Mouse (Mus musculus): ENCODE measurements at regions not wholly inside any gene's neighbourhood (a gene's known extent, or its start where the extent isn't known, plus 50 kb on each side); places are given as distances from the start of the nearest gene placed in this dataset.

DNA sequence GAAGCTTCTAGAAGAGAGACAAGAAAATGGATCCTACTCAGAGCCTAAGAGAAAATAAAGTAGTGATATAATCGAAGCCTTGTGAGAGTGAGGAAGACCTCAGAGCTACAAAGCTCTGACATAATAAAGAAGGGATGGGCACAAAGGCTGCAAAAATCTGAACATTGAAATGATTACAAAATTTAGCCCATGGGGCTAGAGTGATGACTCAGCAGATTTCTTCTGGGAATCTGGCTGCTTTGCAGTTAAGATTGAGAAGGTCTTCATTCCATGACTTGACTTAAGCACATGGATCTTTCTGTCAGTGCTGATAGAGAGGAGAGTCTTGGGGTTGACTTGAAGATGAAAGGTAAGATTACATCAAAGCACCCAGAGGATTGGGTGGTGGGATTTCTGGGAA is 633.3 kb upstream of the Gm19410 start:
- no peak overlapping the region for H3K9ac ChIP-seq (replicated peaks; ENCODE audit: low read depth)
- H3K4me1 ChIP-seq (ENCODE audit: insufficient read depth, low read depth, low read length): no peaks in the 10 kb centered on the region
- no peak for TF ChIP-seq EP300 (IDR thresholded peaks at IDR 0.05)
- TF ChIP-seq CTCF (IDR thresholded peaks at IDR 0.05): no peak
- H3K36me3 ChIP-seq (ENCODE audit: insufficient read depth, low read length): no peaks in the 10 kb centered on the region
- no peak for DNase-seq (ENCODE audit: low spot score)
- H3K9me3 ChIP-seq (ENCODE audit: low read length): no peaks in the 10 kb centered on the region
- no peak overlapping the region for H3K27ac ChIP-seq (ENCODE audit: low read length)
- no peak overlapping the region for H3K4me3 ChIP-seq (ENCODE audit: low read depth, low read length)
- ATAC-seq: no peak
- no peaks in the 10 kb centered on the region for H3K27me3 ChIP-seq (replicated peaks; ENCODE audit: insufficient read depth, low read length)
- no peak overlapping the region for H3K4me2 ChIP-seq (replicated peaks; ENCODE audit: low read depth, low read length)
- 90% methylated on average over 1 of the region's 1 CpGs for WGBS

DNA sequence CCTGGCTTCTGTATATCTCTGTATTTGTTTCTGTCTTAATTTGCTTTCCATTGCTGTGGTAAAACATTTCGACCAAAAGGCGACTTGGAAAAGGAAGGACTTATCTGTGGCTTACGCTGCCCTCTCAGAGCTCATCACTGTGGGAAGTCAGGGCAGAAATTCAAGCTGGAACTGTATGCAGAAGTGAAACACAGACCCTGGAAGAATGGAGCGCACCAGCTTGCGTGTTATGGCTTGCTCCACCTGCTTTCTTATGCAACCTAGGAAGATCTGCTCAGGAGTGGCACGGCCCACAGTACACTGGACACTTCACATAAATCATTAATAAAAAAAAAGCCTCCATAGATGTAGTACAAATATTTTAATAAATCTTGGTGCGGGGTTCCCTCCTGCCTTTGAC is 630.0 kb upstream of the Gm19410 start:
- no peaks in the 10 kb centered on the region for H3K9me3 ChIP-seq (ENCODE audit: low read length)
- H3K27ac ChIP-seq (ENCODE audit: low read length): no peak overlapping the region
- no peak; the same call in 1 of the 2 replicates for ATAC-seq
- TF ChIP-seq CTCF (IDR thresholded peaks at IDR 0.05) (no peak), EP300 (IDR thresholded peaks at IDR 0.05) (no peak)
- H3K4me2 ChIP-seq (replicated peaks; ENCODE audit: low read depth, low read length): no peak overlapping the region
- no peak overlapping the region for H3K4me3 ChIP-seq (ENCODE audit: low read depth, low read length)
- no peaks in the 10 kb centered on the region for H3K4me1 ChIP-seq (ENCODE audit: insufficient read depth, low read depth, low read length)
- no peak for DNase-seq (ENCODE audit: low spot score)
- 65% methylated on average over 7 of the region's 7 CpGs for WGBS
- H3K36me3 ChIP-seq (ENCODE audit: insufficient read depth, low read length): no peaks in the 10 kb centered on the region
- H3K9ac ChIP-seq (replicated peaks; ENCODE audit: low read depth): no peak overlapping the region
- H3K27me3 ChIP-seq (replicated peaks; ENCODE audit: insufficient read depth, low read length): no peaks in the 10 kb centered on the region

DNA sequence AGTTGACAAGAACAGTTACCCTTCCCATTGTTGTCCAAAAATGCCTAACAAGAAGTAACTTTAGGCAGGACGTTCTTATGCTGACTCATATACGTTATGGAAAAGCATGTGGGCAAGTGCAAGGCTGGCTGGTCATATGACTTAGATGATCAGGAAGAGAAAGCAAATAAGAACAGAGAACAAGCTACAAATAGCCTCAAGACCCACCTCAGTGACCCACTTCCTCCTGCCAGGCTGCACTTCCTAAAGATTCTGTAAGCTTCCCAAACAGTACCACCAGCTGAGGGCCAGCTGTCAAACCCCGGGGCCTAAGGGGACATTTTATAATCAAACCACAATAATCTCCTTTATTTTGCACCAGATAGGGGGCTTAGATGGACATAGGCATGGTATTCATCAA is 628.9 kb upstream of the Gm19410 start:
- H3K4me2 ChIP-seq (replicated peaks; ENCODE audit: low read depth, low read length): no peak overlapping the region
- H3K9me3 ChIP-seq (ENCODE audit: low read length): no peaks in the 10 kb centered on the region
- H3K9ac ChIP-seq (replicated peaks; ENCODE audit: low read depth): no peak overlapping the region
- no peak for TF ChIP-seq EP300 (IDR thresholded peaks at IDR 0.05)
- no peak for TF ChIP-seq CTCF (IDR thresholded peaks at IDR 0.05)
- no peak for DNase-seq (ENCODE audit: low spot score)
- no peak overlapping the region for H3K4me3 ChIP-seq (ENCODE audit: low read depth, low read length)
- H3K36me3 ChIP-seq (ENCODE audit: insufficient read depth, low read length): no peaks in the 10 kb centered on the region
- H3K27ac ChIP-seq (ENCODE audit: low read length): no peak overlapping the region
- WGBS: 71% methylated on average over 3 of the region's 3 CpGs
- no peaks in the 10 kb centered on the region for H3K27me3 ChIP-seq (replicated peaks; ENCODE audit: insufficient read depth, low read length)
- no peaks in the 10 kb centered on the region for H3K4me1 ChIP-seq (ENCODE audit: insufficient read depth, low read depth, low read length)
- ATAC-seq: no peak

DNA sequence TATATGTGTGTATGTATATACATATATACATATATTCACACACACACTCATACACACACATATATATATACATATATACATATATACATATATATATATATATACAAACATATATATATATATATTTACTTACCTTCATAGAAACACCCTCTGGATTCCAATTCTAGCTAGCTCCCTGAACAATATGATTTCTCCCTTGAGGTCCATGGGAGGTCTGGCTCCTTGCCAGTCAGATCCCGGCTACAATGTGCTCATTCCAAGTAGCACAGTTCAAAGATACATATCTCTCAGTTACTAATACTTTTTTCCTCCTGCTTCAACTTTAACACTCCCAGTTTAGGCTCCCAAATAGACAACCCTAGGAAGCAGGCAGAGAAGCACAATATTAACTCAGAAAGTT is 624.8 kb upstream of the Gm19410 start:
- no peak overlapping the region for H3K9ac ChIP-seq (replicated peaks; ENCODE audit: low read depth)
- no peak for ATAC-seq
- DNase-seq (ENCODE audit: low spot score): no peak
- 34% methylated on average over 1 of the region's 1 CpGs for WGBS
- no peak overlapping the region for H3K27ac ChIP-seq (ENCODE audit: low read length)
- H3K4me1 ChIP-seq (ENCODE audit: insufficient read depth, low read depth, low read length): no peaks in the 10 kb centered on the region
- H3K9me3 ChIP-seq (ENCODE audit: low read length): no peaks in the 10 kb centered on the region
- no peak for TF ChIP-seq EP300 (IDR thresholded peaks at IDR 0.05)
- TF ChIP-seq CTCF (IDR thresholded peaks at IDR 0.05): no peak
- H3K4me3 ChIP-seq (ENCODE audit: low read depth, low read length): no peak overlapping the region
- H3K36me3 ChIP-seq (ENCODE audit: insufficient read depth, low read length): no peaks in the 10 kb centered on the region
- no peak overlapping the region for H3K4me2 ChIP-seq (replicated peaks; ENCODE audit: low read depth, low read length)
- H3K27me3 ChIP-seq (replicated peaks; ENCODE audit: insufficient read depth, low read length): no peaks in the 10 kb centered on the region

DNA sequence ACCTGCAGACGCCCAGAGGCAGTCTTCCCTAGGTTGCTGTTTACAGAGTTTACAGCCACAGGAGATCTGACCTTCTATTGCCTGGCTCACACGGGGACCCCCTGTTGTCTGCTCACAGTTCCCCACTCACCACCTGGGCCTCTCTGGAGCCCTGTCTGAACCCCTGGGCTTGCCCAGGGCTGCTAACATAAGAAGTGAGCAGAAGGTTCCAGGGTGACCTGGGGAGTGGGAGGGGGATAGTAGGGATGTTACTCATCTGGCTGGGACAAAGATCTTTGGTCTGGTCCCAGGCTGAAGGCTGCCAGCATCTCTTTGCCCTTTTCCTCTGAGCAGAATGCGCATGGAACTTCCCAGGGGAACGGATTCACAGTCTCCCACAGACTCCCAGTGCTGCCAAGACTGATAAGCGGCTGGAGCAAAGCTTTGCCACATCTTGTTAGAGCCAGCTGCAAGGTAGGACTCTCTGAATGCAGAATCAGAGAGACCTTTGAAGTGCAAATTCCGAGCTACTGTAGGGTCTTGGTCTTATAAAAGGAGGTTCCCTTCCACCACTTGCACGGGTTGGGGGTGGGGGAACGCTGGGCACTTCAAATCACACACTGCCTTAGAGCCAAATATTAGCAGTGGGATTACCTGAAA is 622.5 kb upstream of the Gm19410 start:
- ATAC-seq: no peak
- Histone ChIP-seq H3K36me3 (ENCODE audit: insufficient read depth, low read length) (no peaks in the 10 kb centered on the region), H3K9me3 (ENCODE audit: low read length) (no peaks in the 10 kb centered on the region), H3K4me3 (ENCODE audit: low read depth, low read length) (no peak overlapping the region), H3K27me3 (replicated peaks; ENCODE audit: insufficient read depth, low read length) (no peaks in the 10 kb centered on the region), H3K27ac (ENCODE audit: low read length) (no peak overlapping the region), H3K4me2 (replicated peaks; ENCODE audit: low read depth, low read length) (no peak overlapping the region), H3K4me1 (ENCODE audit: insufficient read depth, low read depth, low read length) (no peaks in the 10 kb centered on the region), H3K9ac (replicated peaks; ENCODE audit: low read depth) (no peak overlapping the region)
- 32% methylated on average over 8 of the region's 8 CpGs for WGBS
- no peak for DNase-seq (ENCODE audit: low spot score)
- no peak for TF ChIP-seq EP300 (IDR thresholded peaks at IDR 0.05)
- TF ChIP-seq CTCF (IDR thresholded peaks at IDR 0.05): no peak

DNA sequence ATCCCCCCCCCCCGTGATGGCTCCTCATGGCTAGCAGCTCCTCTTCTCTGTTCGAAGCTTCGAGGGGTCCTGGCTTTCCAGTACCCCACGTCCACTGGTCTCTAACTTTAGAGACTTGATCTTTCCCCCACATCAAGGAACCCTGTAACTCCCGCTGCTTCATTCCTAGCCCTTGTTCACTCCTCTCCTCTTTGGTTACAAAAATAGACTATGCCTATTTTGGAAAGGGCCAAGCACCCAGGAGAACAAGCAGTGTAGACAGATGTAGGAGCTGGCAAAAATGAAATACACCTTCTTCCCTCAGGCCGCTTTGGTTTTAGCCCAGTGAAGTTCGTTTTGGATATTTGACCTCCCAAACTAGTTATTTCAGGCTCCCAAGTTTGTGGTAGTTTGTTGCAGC is 621.9 kb upstream of the Gm19410 start:
- H3K27me3 ChIP-seq (replicated peaks; ENCODE audit: insufficient read depth, low read length): no peaks in the 10 kb centered on the region
- ATAC-seq: no peak
- H3K27ac ChIP-seq (ENCODE audit: low read length): no peak overlapping the region
- H3K4me2 ChIP-seq (replicated peaks; ENCODE audit: low read depth, low read length): no peak overlapping the region
- no peaks in the 10 kb centered on the region for H3K4me1 ChIP-seq (ENCODE audit: insufficient read depth, low read depth, low read length)
- WGBS: 54% methylated on average over 7 of the region's 7 CpGs
- no peaks in the 10 kb centered on the region for H3K9me3 ChIP-seq (ENCODE audit: low read length)
- no peaks in the 10 kb centered on the region for H3K36me3 ChIP-seq (ENCODE audit: insufficient read depth, low read length)
- no peak overlapping the region for H3K9ac ChIP-seq (replicated peaks; ENCODE audit: low read depth)
- TF ChIP-seq CTCF (IDR thresholded peaks at IDR 0.05) (no peak), EP300 (IDR thresholded peaks at IDR 0.05) (no peak)
- DNase-seq (ENCODE audit: low spot score): no peak
- H3K4me3 ChIP-seq (ENCODE audit: low read depth, low read length): no peak overlapping the region

DNA sequence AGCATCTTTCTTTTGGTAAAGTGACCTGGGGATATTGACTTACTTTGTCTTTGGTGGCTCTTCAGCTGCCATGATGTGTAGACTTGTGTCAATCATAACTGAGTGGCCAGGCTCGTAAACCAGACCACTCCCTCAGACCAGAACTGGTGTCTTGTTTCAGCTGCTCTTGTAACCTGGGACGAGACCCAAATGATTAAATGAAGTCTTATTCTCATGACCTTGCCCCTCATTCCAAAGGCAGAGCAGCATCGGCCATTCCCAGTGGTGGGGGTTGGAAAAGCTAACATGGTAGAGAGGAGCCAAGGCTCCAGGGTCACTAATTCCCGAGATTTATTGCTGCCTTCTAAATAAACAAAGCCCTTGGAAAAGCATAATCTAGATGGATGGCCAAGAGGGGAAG is 621.2 kb upstream of the Gm19410 start:
- no peak overlapping the region for H3K4me2 ChIP-seq (replicated peaks; ENCODE audit: low read depth, low read length)
- no peak overlapping the region for H3K27ac ChIP-seq (ENCODE audit: low read length)
- DNase-seq (ENCODE audit: low spot score) (no peak), ATAC-seq (no peak)
- TF ChIP-seq CTCF (IDR thresholded peaks at IDR 0.05): no peak
- TF ChIP-seq EP300 (IDR thresholded peaks at IDR 0.05): no peak
- WGBS: 20% methylated on average over 4 of the region's 4 CpGs
- no peak overlapping the region for H3K4me3 ChIP-seq (ENCODE audit: low read depth, low read length)
- H3K27me3 ChIP-seq (replicated peaks; ENCODE audit: insufficient read depth, low read length): no peaks in the 10 kb centered on the region
- no peaks in the 10 kb centered on the region for H3K36me3 ChIP-seq (ENCODE audit: insufficient read depth, low read length)
- no peaks in the 10 kb centered on the region for H3K4me1 ChIP-seq (ENCODE audit: insufficient read depth, low read depth, low read length)
- H3K9me3 ChIP-seq (ENCODE audit: low read length): no peaks in the 10 kb centered on the region
- H3K9ac ChIP-seq (replicated peaks; ENCODE audit: low read depth): no peak overlapping the region
